Mouse (Mus musculus) CH12.LX (cell line): ENCODE data around the gene Frem3.

ENCODE experiments used
- CTCF ChIP-seq, 2 experiments: IDR thresholded peaks in 1 of 2; conservative IDR thresholded peaks in 1 of 2; 2 replicates each; pipeline ENCODE4 v1.5.1; 2011 to 2012; ENCODE audit warnings: low read depth in 2 of 2, low read length in 2 of 2, improper control_type of control experiment in 1 of 2, inconsistent platforms in 1 of 2, mild to moderate bottlenecking in 1 of 2, moderate library complexity in 1 of 2
- MYC ChIP-seq: IDR thresholded peaks from 2 replicates; pipeline ENCODE4 v1.6.1; 2011; ENCODE audit warnings: low read depth, mild to moderate bottlenecking, improper control_type of control experiment, low read length
- PAX5 ChIP-seq: IDR thresholded peaks from 2 replicates; pipeline ENCODE4 v1.6.1; 2012; ENCODE audit warnings: low read length, inconsistent platforms, mixed read lengths
- POLR2A ChIP-seq: IDR thresholded peaks from 2 replicates; pipeline ENCODE4 v1.6.1; 2011; ENCODE audit warnings: low read depth, mild to moderate bottlenecking, improper control_type of control experiment, low read length
- POLR2AphosphoS2 ChIP-seq: IDR thresholded peaks from 2 replicates; pipeline ENCODE4 v1.6.1; 2011; ENCODE audit warnings: low read depth, low read length, improper control_type of control experiment
- SIN3A ChIP-seq: IDR thresholded peaks from 2 replicates; pipeline ENCODE4 v1.6.1; 2012; ENCODE audit warnings: low read length, improper control_type of control experiment, inconsistent platforms
- SMC3 ChIP-seq: IDR thresholded peaks from 2 replicates; pipeline ENCODE4 v1.6.1; 2011; ENCODE audit warnings: low read depth, low read length, improper control_type of control experiment

- no peak for TF ChIP-seq MYC
- no peak for TF ChIP-seq PAX5
- TF ChIP-seq SMC3: no peak
- TF ChIP-seq CTCF (conservative IDR thresholded peaks at IDR 0.05 in 1 of 2, IDR thresholded peaks at IDR 0.05 in 1 of 2; ENCODE audit: low read depth in 2 of 2, low read length in 2 of 2): no peak
- TF ChIP-seq POLR2AphosphoS2: no peak
- no peak for TF ChIP-seq POLR2A
- TF ChIP-seq SIN3A: no peak
Observed at GRCm38 (mm10) chr8:80739932-80740331, 129.1 kb downstream of the Frem3 start.
